Mouse (Mus musculus) heart, embryonic 11.5 days (tissue): ENCODE data around the gene Ldlr. TPM values are rescaled to one million over a fixed set of nuclear protein-coding genes. Genes with fewer than 3 reads are reported as not detected.
"Not testable (repeated sequence)": the region's sequence is repeated elsewhere in the genome, so short reads cannot be mapped to it uniquely, and the experiment has no call there.

Source experiments
- ATAC-seq: fragments of 200-750 bp; cut with Nextera tagmentation; replicated peaks from 2 replicates; pipeline ENCODE4 v1.8.0; 2017; ENCODE audit warnings: moderate library complexity; ENCODE audit not compliant: insufficient number of reproducible peaks, low FRiP score, low TSS enrichment
- H3K27ac ChIP-seq: fragments of 300-500 bp; sonication (generic); 2 replicates; pipeline ENCODE4 v1.5.1; 2014; ENCODE audit warnings: mild to moderate bottlenecking, low read depth, low read length
- H3K27me3 ChIP-seq: fragments of 300-500 bp; sonication (generic); 2 replicates; pipeline ENCODE4 v1.6.1; 2014; ENCODE audit warnings: mild to moderate bottlenecking, low read length, mixed read lengths; ENCODE audit not compliant: control insufficient read depth, insufficient read depth
- H3K36me3 ChIP-seq: fragments of 300-500 bp; sonication (generic); 2 replicates; pipeline ENCODE4 v1.6.1; 2014; ENCODE audit warnings: mild to moderate bottlenecking, low read length, moderate library complexity, mixed read lengths; ENCODE audit not compliant: control insufficient read depth, insufficient read depth
- H3K4me1 ChIP-seq: fragments of 300-500 bp; sonication (generic); 2 replicates; pipeline ENCODE4 v1.6.1; 2014; ENCODE audit warnings: low read length; ENCODE audit not compliant: control insufficient read depth, insufficient read depth
- H3K4me2 ChIP-seq: fragments of 300-500 bp; sonication (generic); 2 replicates; pipeline ENCODE4 v1.6.1; 2014; ENCODE audit warnings: mild to moderate bottlenecking, moderate library complexity
- H3K4me3 ChIP-seq: fragments of 300-500 bp; sonication (generic); 2 replicates; pipeline ENCODE4 v1.5.1; 2014; ENCODE audit warnings: low read depth, low read length
- H3K9ac ChIP-seq: fragments of 300-500 bp; sonication (generic); 2 replicates; pipeline ENCODE4 v1.6.1; 2014; ENCODE audit warnings: mild to moderate bottlenecking, low read depth, low read length, moderate library complexity
- H3K9me3 ChIP-seq: fragments of 300-500 bp; sonication (generic); replicated peaks from 2 replicates; pipeline ENCODE4 v1.6.1; 2016; ENCODE audit warnings: low read length; ENCODE audit not compliant: control insufficient read depth
- WGBS: fragments of 180-500 bp; shearing (Covaris S2); extraction: QIAGEN DNeasy Blood & Tissue Kit; methylation state at CpG from one replicate; pipeline ENCODE4 v1.1.7; 2014; ENCODE audit not compliant: insufficient replicate concordance; 5-methylcytosine and 5-hydroxymethylcytosine counted together
- polyA plus RNA-seq: library from polyadenylated mRNA; unstranded; fragments of >200 nt; fragmentation: Nextera tagmentation; extraction: Ambion mirVana; gene quantifications from 2 replicates; pipeline ENCODE4 v1.2.1, GENCODE M21; 2014

Gene Ldlr
- polyA plus RNA-seq, 1 experiment from 2014 or later, result 11.1 TPM

- H3K36me3 ChIP-seq, result peaks cover 35% of the 10 kb centered on the region
- no peaks in the 10 kb centered on the region for H3K27me3 ChIP-seq
- H3K4me1 ChIP-seq, result peaks cover 5% of the 10 kb centered on the region; the same call in 1 of the 2 replicates
- ATAC-seq, result no peak
- no peak overlapping the region for H3K4me3 ChIP-seq
- 88% methylated on average over 7 of the region's 7 CpGs for WGBS
- H3K9ac ChIP-seq, result no peak overlapping the region
- no peaks in the 10 kb centered on the region for H3K9me3 ChIP-seq
- H3K4me2 ChIP-seq, result no peak overlapping the region
- no peak overlapping the region for H3K27ac ChIP-seq
Measured at GRCm38 (mm10) chr9:21784517-21785307, 61.4 kb downstream of the Ldlr start.

GRCm38 (mm10) chr9:21786309-21786708, 63.0 kb downstream of the Ldlr start:
- H3K27me3 ChIP-seq, H3K4me1 ChIP-seq, H3K9ac ChIP-seq, H3K4me2 ChIP-seq, H3K4me3 ChIP-seq, H3K9me3 ChIP-seq, ATAC-seq, H3K27ac ChIP-seq: not testable (repeated sequence)
- WGBS, result 69% methylated on average over 1 of the region's 2 CpGs
- H3K36me3 ChIP-seq, result peaks cover 25% of the 10 kb centered on the region

GRCm38 (mm10) chr9:21786906-21787305, 63.6 kb downstream of the Ldlr start:
- H3K36me3 ChIP-seq, result peaks cover 19% of the 10 kb centered on the region
- H3K27me3 ChIP-seq, result no peaks in the 10 kb centered on the region
- H3K27ac ChIP-seq, result no peak overlapping the region
- H3K4me2 ChIP-seq, result no peak overlapping the region
- 11% methylated on average over 6 of the region's 6 CpGs for WGBS
- no peaks in the 10 kb centered on the region for H3K9me3 ChIP-seq
- H3K4me3 ChIP-seq, result no peak overlapping the region
- H3K4me1 ChIP-seq, result peaks cover 8% of the 10 kb centered on the region
- ATAC-seq, result no peak
- H3K9ac ChIP-seq, result no peak overlapping the region

- Histone ChIP-seq H3K9ac (no peak overlapping the region), H3K4me2 (no peak overlapping the region), H3K36me3 (peaks cover 18% of the 10 kb centered on the region), H3K27ac (no peak overlapping the region), H3K4me3 (no peak overlapping the region), H3K9me3 (no peaks in the 10 kb centered on the region), H3K4me1 (peaks cover 15% of the 10 kb centered on the region), H3K27me3 (no peaks in the 10 kb centered on the region)
- 78% methylated on average over 5 of the region's 5 CpGs for WGBS
- no peak for ATAC-seq
Measured at GRCm38 (mm10) chr9:21787654-21788053, 64.4 kb downstream of the Ldlr start.

GRCm38 (mm10) chr9:21788234-21788633, 65.0 kb downstream of the Ldlr start:
- Histone ChIP-seq H3K4me1 (peaks cover 19% of the 10 kb centered on the region), H3K4me2 (no peak overlapping the region), H3K27me3 (no peaks in the 10 kb centered on the region), H3K36me3 (peaks cover 19% of the 10 kb centered on the region), H3K4me3 (no peak overlapping the region), H3K9ac (no peak overlapping the region), H3K9me3 (no peaks in the 10 kb centered on the region), H3K27ac (no peak overlapping the region)
- WGBS, result 79% methylated on average over 9 of the region's 9 CpGs
- ATAC-seq, result no peak

GRCm38 (mm10) chr9:21791861-21792260, 68.6 kb downstream of the Ldlr start:
- Histone ChIP-seq H3K4me1 (peaks cover 31% of the 10 kb centered on the region), H3K4me3 (no peak overlapping the region; the same call in 1 of the 2 replicates), H3K27me3 (no peaks in the 10 kb centered on the region), H3K9ac (0 out of 2 replicates have a peak overlapping the region, but pooled peaks have one; percentile 34), H3K9me3 (no peaks in the 10 kb centered on the region), H3K4me2 (peak overlapping the region; percentile 29), H3K36me3 (peaks cover 30% of the 10 kb centered on the region), H3K27ac (peak overlapping the region; percentile 4)
- ATAC-seq, result peak; percentile 39; the same call in 1 of the 2 replicates
- WGBS, result 58% methylated on average over 8 of the region's 8 CpGs

- 0 out of 2 replicates have a peak overlapping the region, but pooled peaks have one; percentile 4 for H3K4me2 ChIP-seq
- no peak overlapping the region for H3K9ac ChIP-seq
- no peak for ATAC-seq
- H3K9me3 ChIP-seq, result no peaks in the 10 kb centered on the region
- no peak overlapping the region for H3K4me3 ChIP-seq
- peaks cover 38% of the 10 kb centered on the region for H3K4me1 ChIP-seq
- H3K27ac ChIP-seq, result no peak overlapping the region
- H3K36me3 ChIP-seq, result peaks cover 30% of the 10 kb centered on the region
- H3K27me3 ChIP-seq, result no peaks in the 10 kb centered on the region
- 61% methylated on average over 8 of the region's 8 CpGs for WGBS
Measured at GRCm38 (mm10) chr9:21792644-21793043, 69.4 kb downstream of the Ldlr start.

- H3K9me3 ChIP-seq, H3K9ac ChIP-seq, H3K27ac ChIP-seq, ATAC-seq, H3K4me2 ChIP-seq, H3K27me3 ChIP-seq, H3K4me3 ChIP-seq: not testable (repeated sequence)
- Histone ChIP-seq H3K4me1 (peaks cover 38% of the 10 kb centered on the region), H3K36me3 (peaks cover 30% of the 10 kb centered on the region)
- WGBS, result 92% methylated on average over 6 of the region's 6 CpGs
Measured at GRCm38 (mm10) chr9:21793507-21793906, 70.2 kb downstream of the Ldlr start.
